In genomic region chr3:144643301-144643871, GRCm38 (mm10) we compare ENCODE assay signal across 8 mouse cellular contexts.
A peak's percentile ranks its signal among the peaks of the same experiment; 100 is the strongest.
DNase-seq lines count a peak whose midpoint lies in the region; ATAC-seq and TF ChIP-seq lines count a peak whose summit lies in the region.

No protein-coding gene starts in this region.

- peak overlapping the region; percentile 27; the same call in 1 of the 2 replicates for H3K27ac ChIP-seq in embryonic facial prominence, embryonic 10.5 days (replicated peaks)
- H3K27ac ChIP-seq in limb, embryonic 14.5 days (replicated peaks; ENCODE audit: low read depth, low read length): no peak overlapping the region
- H3K27ac ChIP-seq in midbrain, embryonic 13.5 days: no peak overlapping the region

- no peak for TF ChIP-seq POLR2A in limb, embryonic 14.5 days (IDR thresholded peaks at IDR 0.05; ENCODE audit: borderline replicate concordance, extremely low read depth, insufficient read depth, insufficient read length)

- H3K27me3 ChIP-seq in embryonic facial prominence, embryonic 10.5 days (replicated peaks; ENCODE audit: low read depth, poor library complexity, severe bottlenecking): no peaks in the 10 kb centered on the region
- H3K27me3 ChIP-seq in limb, embryonic 14.5 days (ENCODE audit: control insufficient read depth, insufficient read depth, low read length): no peaks in the 10 kb centered on the region
- no peaks in the 10 kb centered on the region for H3K27me3 ChIP-seq in midbrain, embryonic 13.5 days

- no peak overlapping the region for H3K9ac ChIP-seq in limb, embryonic 14.5 days (ENCODE audit: low read depth, low read length, severe bottlenecking)
- H3K9ac ChIP-seq in midbrain, embryonic 13.5 days (replicated peaks): no peak overlapping the region

- no peaks in the 10 kb centered on the region for H3K36me3 ChIP-seq in embryonic facial prominence, embryonic 10.5 days (replicated peaks)
- no peaks in the 10 kb centered on the region for H3K36me3 ChIP-seq in limb, embryonic 14.5 days (ENCODE audit: control insufficient read depth, insufficient read depth, low read length)
- H3K36me3 ChIP-seq in midbrain, embryonic 13.5 days: no peaks in the 10 kb centered on the region

- H3K4me2 ChIP-seq in limb, embryonic 14.5 days (replicated peaks; ENCODE audit: low read depth, low read length, severe bottlenecking): no peak overlapping the region
- H3K4me2 ChIP-seq in midbrain, embryonic 13.5 days (replicated peaks): no peak overlapping the region

- peaks cover 5% of the 10 kb centered on the region; the same call in 1 of the 2 replicates for H3K9me3 ChIP-seq in embryonic facial prominence, embryonic 10.5 days
- no peaks in the 10 kb centered on the region for H3K9me3 ChIP-seq in limb, embryonic 14.5 days (ENCODE audit: control insufficient read depth, low read length)
- H3K9me3 ChIP-seq in midbrain, embryonic 13.5 days: peaks cover 7% of the 10 kb centered on the region; the same call in 1 of the 2 replicates

- DNase-seq in adipocyte (ENCODE audit: low spot score): peak; percentile 98
- peak; percentile 65 for DNase-seq in embryonic facial prominence, embryonic 10.5 days (ENCODE audit: low spot score)
- DNase-seq in heart, adult 18-20 months: peak; percentile 83 to 90
- peak; percentile 66 for DNase-seq in kidney, adult 18-20 months
- DNase-seq in limb, embryonic 14.5 days (ENCODE audit: low spot score): peak; percentile 84
- peak; percentile 43 for DNase-seq in testis, postnatal 14 days (ENCODE audit: low spot score)
- DNase-seq in B cell, adult 2 months: no peak

- peaks cover 18% of the 10 kb centered on the region for H3K4me1 ChIP-seq in embryonic facial prominence, embryonic 10.5 days
- peaks cover 10% of the 10 kb centered on the region for H3K4me1 ChIP-seq in limb, embryonic 14.5 days (ENCODE audit: control insufficient read depth, insufficient read depth, low read length)
- H3K4me1 ChIP-seq in midbrain, embryonic 13.5 days (replicated peaks): peaks cover 6% of the 10 kb centered on the region

- H3K4me3 ChIP-seq in embryonic facial prominence, embryonic 10.5 days: no peak overlapping the region
- no peak overlapping the region for H3K4me3 ChIP-seq in limb, embryonic 14.5 days (replicated peaks; ENCODE audit: low read length)
- H3K4me3 ChIP-seq in midbrain, embryonic 13.5 days (replicated peaks): no peak overlapping the region

- WGBS in embryonic facial prominence, embryonic 10.5 days: 5% methylated on average over 2 of the region's 2 CpGs
- WGBS in limb, embryonic 14.5 days: 5% methylated on average over 2 of the region's 2 CpGs
- WGBS in midbrain, embryonic 13.5 days: 7% methylated on average over 2 of the region's 2 CpGs

- peak; percentile 91 for ATAC-seq in limb, embryonic 14.5 days (ENCODE audit: low FRiP score, low read depth)
- ATAC-seq in midbrain, embryonic 13.5 days: peak; percentile 68

Comparison
In these comparisons a context has a peak if more than half of its experiments do, and no peak if none do; other contexts are left out.
1. DNase-seq: peak in adipocyte (single experiment), embryonic facial prominence, embryonic 10.5 days (single experiment), heart, adult 18-20 months (2 of 2), kidney, adult 18-20 months (single experiment), limb, embryonic 14.5 days (single experiment) and testis, postnatal 14 days (single experiment); none in B cell, adult 2 months (0 of 2).